Mouse (Mus musculus) brain, embryonic 14.5 days (tissue): ENCODE measurements around the gene 2700097O09Rik. TPM values are rescaled to one million over a fixed set of nuclear protein-coding genes. Genes with fewer than 3 reads are reported as not detected.

Experiments used
- DNase-seq: peaks from one replicate; pipeline ENCODE4 v3.0.0-alpha.2; 2011; ENCODE audit warnings: low read depth
- CTCF ChIP-seq: fragments of 200-500 bp; IDR thresholded peaks from 2 replicates; pipeline ENCODE4 v1.5.1; 2012; ENCODE audit warnings: inconsistent platforms, mild to moderate bottlenecking, moderate library complexity, borderline replicate concordance; ENCODE audit not compliant: insufficient read depth, insufficient read length; ENCODE audit errors: extremely low read depth
- POLR2A ChIP-seq: fragments of 200-500 bp; IDR thresholded peaks from 2 replicates; pipeline ENCODE4 v1.6.1; 2012; ENCODE audit warnings: mild to moderate bottlenecking, inconsistent platforms, borderline replicate concordance; ENCODE audit not compliant: poor library complexity, insufficient read depth, insufficient read length, severe bottlenecking; ENCODE audit errors: extremely low read depth
- polyA plus RNA-seq: library from polyadenylated mRNA; depleted of rRNA; stranded (reverse); fragments of >200 nt; gene quantifications from 2 replicates; pipeline ENCODE4 v1.2.3, GENCODE M21; 2012; rRNA removed

2700097O09Rik gene
- polyA plus RNA-seq, 1 experiment = 25.7 TPM

DNA sequence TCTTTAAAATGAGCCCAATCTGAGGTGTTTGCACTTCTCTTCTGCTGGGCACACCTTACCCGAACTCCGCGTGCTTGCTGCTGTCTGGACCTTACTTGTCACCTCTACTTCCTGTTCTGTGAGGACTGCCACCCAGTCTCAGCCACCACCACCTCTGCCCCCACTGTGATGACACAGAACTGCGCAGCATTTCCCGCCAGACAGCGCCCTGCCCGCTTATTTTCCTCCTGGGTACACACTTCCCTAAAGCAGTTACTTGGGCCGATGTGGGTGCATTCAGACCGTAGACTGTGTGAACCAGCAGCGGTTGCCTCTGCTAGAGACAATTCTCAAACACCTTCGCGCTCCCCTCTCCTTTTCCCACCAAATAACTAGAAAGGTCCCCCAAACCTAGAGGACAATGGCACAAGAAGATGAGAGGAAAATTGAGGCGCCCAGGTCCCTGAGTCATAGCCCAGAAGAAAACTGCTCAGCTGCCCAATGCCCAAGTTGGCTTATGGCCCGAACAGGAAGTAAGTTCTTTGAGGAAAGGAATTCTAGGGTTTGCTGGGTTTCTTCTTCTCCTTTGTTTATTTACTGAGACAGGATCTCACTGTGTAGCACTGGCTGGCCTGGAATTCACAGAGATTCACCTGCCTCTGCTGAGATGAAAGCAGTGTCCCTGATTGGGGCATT is 80.8 kb downstream of the 2700097O09Rik start:
- no peak for TF ChIP-seq POLR2A
- no peak for TF ChIP-seq CTCF
- no peak for DNase-seq

DNA sequence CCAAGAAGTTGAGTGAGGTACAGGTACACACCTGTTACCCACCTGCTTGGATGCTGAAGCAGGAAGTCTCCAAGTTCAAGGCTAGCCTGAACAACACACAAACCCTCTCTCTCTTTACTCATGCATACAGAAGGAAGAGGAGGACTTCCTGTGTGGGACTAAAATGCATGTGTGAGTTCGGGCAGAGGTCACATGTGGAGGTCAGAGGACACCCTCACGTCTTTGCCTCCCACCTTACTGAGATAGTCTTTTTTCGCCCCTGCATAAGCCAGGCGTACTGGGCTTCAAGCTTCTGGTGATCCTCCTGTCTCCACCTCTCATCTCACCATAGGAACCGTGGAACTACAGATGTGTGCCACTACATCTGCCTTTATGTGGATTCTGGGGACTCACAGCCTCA is 81.5 kb downstream of the 2700097O09Rik start:
- no peak for DNase-seq
- no peak for TF ChIP-seq CTCF
- TF ChIP-seq POLR2A = no peak

GRCm38 (mm10) chr12:54996979-54997474 is 82.9 kb downstream of the 2700097O09Rik start:
- DNase-seq = no peak
- no peak for TF ChIP-seq CTCF
- TF ChIP-seq POLR2A = no peak

DNA sequence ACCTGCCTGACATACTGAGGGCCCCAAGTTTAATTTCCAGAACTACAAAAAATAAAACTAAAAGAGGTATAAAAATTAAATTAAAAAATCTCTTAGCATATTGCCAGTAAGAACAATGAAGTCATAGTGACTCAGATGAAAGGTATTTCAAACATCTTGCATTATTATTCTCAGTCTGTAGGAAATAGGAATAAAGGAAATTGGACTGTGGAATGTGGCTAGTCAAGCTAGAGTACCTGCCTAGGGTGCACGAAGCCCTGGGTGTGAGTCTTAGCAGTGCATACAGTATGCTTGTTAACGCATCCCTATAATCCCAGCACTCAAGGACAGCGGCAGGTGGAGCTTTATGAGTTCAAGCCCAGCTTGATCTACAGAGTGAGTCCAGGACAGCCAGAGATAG is 83.9 kb downstream of the 2700097O09Rik start:
- TF ChIP-seq POLR2A (no peak), CTCF (no peak)
- DNase-seq = no peak

Other genes with a start within 250 kb of the 2700097O09Rik start
- 74.3 and 101 TPM in 2 replicates for gene Cfl2, start 217.2 kb downstream of the 2700097O09Rik start, polyA plus RNA-seq
- not detected in 2 replicates for gene Gm20403, start 93.6 kb downstream of the 2700097O09Rik start, polyA plus RNA-seq
- gene Baz1a, start 65.8 kb downstream of the 2700097O09Rik start, polyA plus RNA-seq = 7.0 and 9.1 TPM in 2 replicates
- 20.1 and 50.7 TPM in 2 replicates for gene Srp54a, start 152 bp upstream of the 2700097O09Rik start, polyA plus RNA-seq
- gene Fam177a, start 44.4 kb upstream of the 2700097O09Rik start, polyA plus RNA-seq = 14.7 and 23.4 TPM in 2 replicates
- 39.5 and 43.3 TPM in 2 replicates for gene Srp54b, start 75.0 kb upstream of the 2700097O09Rik start, polyA plus RNA-seq
- gene 1700047I17Rik2, start 119.5 kb upstream of the 2700097O09Rik start, polyA plus RNA-seq = not detected in 2 replicates
- gene Srp54c, start 150.1 kb upstream of the 2700097O09Rik start, polyA plus RNA-seq = 39.5 and 49.0 TPM in 2 replicates
- 9.2 and 10.0 TPM in 2 replicates for gene 1110008L16Rik, start 219.5 kb upstream of the 2700097O09Rik start, polyA plus RNA-seq
- gene Ppp2r3c, start 222.9 kb upstream of the 2700097O09Rik start, polyA plus RNA-seq = 19.1 and 20.4 TPM in 2 replicates